ENCODE assay signal across 27 mouse cellular contexts in genomic region chr15:84537117-84537516, GRCm38 (mm10). TPM values are rescaled to one million over a fixed set of nuclear protein-coding genes. Genes with fewer than 3 reads are reported as not detected.
A peak's percentile ranks its signal among the peaks of the same experiment; 100 is the strongest.
DNase-seq lines count a peak whose midpoint lies in the region; ATAC-seq and TF ChIP-seq lines count a peak whose summit lies in the region.
"Had no signal": no experiment of that assay in that cellular context is flagged by ENCODE, and none has a peak within 500 bp of the region (broad histone marks: within the 10 kb centered on the region; RNA-seq: fewer than 3 reads in every experiment).

No protein-coding gene starts in this region.

- ATAC-seq in common myeloid progenitor, adult 5-6 weeks (replicated peaks; ENCODE audit: low read depth, poor library complexity, severe bottlenecking): peak; percentile 54; the same call in 1 of the 2 replicates
- ATAC-seq in monocyte, adult 5-6 weeks (replicated peaks; ENCODE audit: insufficient number of reproducible peaks, low FRiP score, low TSS enrichment, poor library complexity, severe bottlenecking): peak; percentile 40; the same call in 1 of the 2 replicates
- ATAC-seq: forebrain, postnatal 0 days; intestine, postnatal 0 days had no signal

- peaks cover 5% of the 10 kb centered on the region; the same call in 1 of the 2 replicates for H3K4me1 ChIP-seq in spleen, adult 2 months (ENCODE audit: control insufficient read depth, insufficient read depth, insufficient read length)
- H3K4me1 ChIP-seq: embryonic facial prominence, embryonic 15.5 days; heart, embryonic 12.5 days; liver, embryonic 15.5 days had no signal

- TF ChIP-seq POLR2A in spleen, adult 2 months (IDR thresholded peaks at IDR 0.05; ENCODE audit: low read depth, low read length): no peak; the same call in 1 of the 2 replicates

- TF ChIP-seq CTCF in spleen, adult 2 months (IDR thresholded peaks at IDR 0.05; ENCODE audit: extremely low read depth, insufficient read depth, insufficient read length, insufficient replicate concordance): no peak

- H3K27me3 ChIP-seq in spleen, adult 2 months (ENCODE audit: control insufficient read depth, insufficient read depth, low read length): no peaks in the 10 kb centered on the region
- H3K27me3 ChIP-seq in splenic B cell, adult 2 months (ENCODE audit: control insufficient read depth, insufficient read depth, low read length, poor library complexity, severe bottlenecking): no peaks in the 10 kb centered on the region
- H3K27me3 ChIP-seq: embryonic facial prominence, embryonic 15.5 days; limb, embryonic 12.5 days; liver, embryonic 15.5 days had no signal

- no peaks in the 10 kb centered on the region for H3K36me3 ChIP-seq in spleen, adult 2 months (ENCODE audit: control insufficient read depth, insufficient read depth, low read length)
- H3K36me3 ChIP-seq in splenic B cell, adult 2 months (ENCODE audit: control insufficient read depth, insufficient read depth, low read length, poor library complexity, severe bottlenecking): no peaks in the 10 kb centered on the region
- H3K36me3 ChIP-seq: embryonic facial prominence, embryonic 10.5 days; embryonic facial prominence, embryonic 15.5 days; forebrain, embryonic 12.5 days; G1E; heart, embryonic 12.5 days; limb, embryonic 12.5 days; liver, embryonic 15.5 days had no signal

- H3K27ac ChIP-seq in spleen, adult 2 months (ENCODE audit: insufficient read depth, low read length): peak overlapping the region; percentile 61
- H3K27ac ChIP-seq: embryonic facial prominence, embryonic 10.5 days; embryonic facial prominence, embryonic 15.5 days; forebrain, embryonic 12.5 days; hindbrain, embryonic 14.5 days; limb, embryonic 12.5 days; liver, embryonic 15.5 days; stomach, postnatal 0 days had no signal

- peak in 1 of 2 experiments; percentile 42 for DNase-seq in spleen, adult 2 months (ENCODE audit: low read depth in 1 of 2, low spot score in 2 of 2)
- no peak for DNase-seq in spleen, postnatal 4 days (ENCODE audit: low spot score in 2 of 2)
- peak; percentile 67 for DNase-seq in splenic B cell, adult 2 months (ENCODE audit: low read depth, low spot score)
- DNase-seq in adrenal gland, adult 18-20 months (ENCODE audit: low spot score in 2 of 2): no peak
- DNase-seq in gastrocnemius, postnatal 36 days: no peak
- DNase-seq: adrenal gland, postnatal 25 days; cerebellum, adult 2 months; forebrain, postnatal 0 days; kidney, adult 9 months; kidney, postnatal 14 days; layer of hippocampus, adult 9-11 months; lung, embryonic 14.5 days; lung, postnatal 14 days; retina, postnatal 1 day; right cerebral cortex, postnatal 14 days had no signal

- H3K4me3 ChIP-seq in spleen, adult 2 months (ENCODE audit: extremely low read depth, insufficient read depth, insufficient read length): peak overlapping the region; percentile 35; the same call in 1 of the 2 replicates
- H3K4me3 ChIP-seq: embryonic facial prominence, embryonic 10.5 days; embryonic facial prominence, embryonic 15.5 days; forebrain, embryonic 12.5 days; heart, embryonic 12.5 days; limb, embryonic 12.5 days; liver, embryonic 15.5 days had no signal

- intact Hi-C loops in gastrocnemius, postnatal 36 days (cut with DNase I): no loop called here

- WGBS in spleen, adult 2 months: 38% methylated on average over 10 of the region's 10 CpGs

RNA-seq across cellular contexts. Expression of gene Rtl6, which starts 20.5 kb away (rescaled TPM):
- 9.0 and 11.8 TPM in 2 replicates for polyA plus RNA-seq in spleen, adult 2 months (2012; rRNA removed)
- 3.3 and 3.7 TPM in 2 replicates for total RNA-seq in common myeloid progenitor, adult 5-6 weeks (2017)
- 0.67 to 2.3 TPM (median 2.0 TPM) in 3 replicates for total RNA-seq in monocyte, adult 5-6 weeks (2017)
- 1 to 10 TPM; 3.5 to 4.3 TPM for total RNA-seq in adrenal gland, adult 18-20 months (2021)
- 1 to 10 TPM; 3.1 to 3.4 TPM for total RNA-seq in gastrocnemius, postnatal 36 days (2021)
- polyA plus RNA-seq: G1E had no signal
